Mouse (Mus musculus): ENCODE measurements around the gene Sqstm1. TPM values are rescaled to one million over a fixed set of nuclear protein-coding genes. Genes with fewer than 3 reads are reported as not detected.

Sqstm1 gene
- polyA plus RNA-seq, 1 experiment from 2014 or later = 152 TPM

GRCm38 (mm10) chr11:50216724-50217366 lies 6.2 kb upstream of the Sqstm1 start:
- ATAC-seq = no peak
- Histone ChIP-seq H3K4me3 (no peak overlapping the region), H3K4me2 (no peak overlapping the region), H3K27me3 (replicated peaks) (no peaks in the 10 kb centered on the region), H3K36me3 (peaks cover 10% of the 10 kb centered on the region; the same call in 1 of the 2 replicates), H3K9me3 (replicated peaks) (no peaks in the 10 kb centered on the region), H3K4me1 (peaks cover 75% of the 10 kb centered on the region), H3K27ac (peak overlapping the region; percentile 42), H3K9ac (no peak overlapping the region)
- WGBS (ENCODE audit: insufficient replicate concordance) = 64% methylated on average over 4 of the region's 4 CpGs

- Histone ChIP-seq H3K4me2 (peak overlapping the region; percentile 35), H3K27ac (peak overlapping the region; percentile 27; the same call in 1 of the 2 replicates), H3K36me3 (peaks cover 6% of the 10 kb centered on the region; the same call in 1 of the 2 replicates), H3K4me3 (no peak overlapping the region), H3K27me3 (replicated peaks) (no peaks in the 10 kb centered on the region), H3K9me3 (replicated peaks) (no peaks in the 10 kb centered on the region), H3K4me1 (peaks cover 86% of the 10 kb centered on the region), H3K9ac (no peak overlapping the region)
- 37% methylated on average over 9 of the region's 9 CpGs for WGBS (ENCODE audit: insufficient replicate concordance)
- ATAC-seq = peak; percentile 28; the same call in 1 of the 2 replicates
These were observed 5.0 kb upstream of the Sqstm1 start for GRCm38 (mm10) chr11:50215633-50216032.

GRCm38 (mm10) chr11:50214631-50215030 lies 4.0 kb upstream of the Sqstm1 start:
- H3K9ac ChIP-seq = no peak overlapping the region
- H3K4me1 ChIP-seq = peaks cover 84% of the 10 kb centered on the region
- ATAC-seq = no peak
- 0 out of 2 replicates have a peak, but pooled peaks cover 6% of the 10 kb centered on the region for H3K36me3 ChIP-seq
- H3K9me3 ChIP-seq (replicated peaks) = no peaks in the 10 kb centered on the region
- no peaks in the 10 kb centered on the region for H3K27me3 ChIP-seq (replicated peaks)
- H3K4me2 ChIP-seq = no peak overlapping the region
- no peak overlapping the region for H3K4me3 ChIP-seq
- no peak overlapping the region for H3K27ac ChIP-seq
- WGBS (ENCODE audit: insufficient replicate concordance) = 79% methylated on average over 6 of the region's 6 CpGs

- WGBS (ENCODE audit: insufficient replicate concordance) = 59% methylated on average over 11 of the region's 11 CpGs
- Histone ChIP-seq H3K9me3 (replicated peaks) (no peaks in the 10 kb centered on the region), H3K4me2 (no peak overlapping the region), H3K4me1 (peaks cover 81% of the 10 kb centered on the region), H3K9ac (no peak overlapping the region), H3K27me3 (replicated peaks) (no peaks in the 10 kb centered on the region), H3K27ac (peak overlapping the region; percentile 60), H3K4me3 (no peak overlapping the region), H3K36me3 (peaks cover 7% of the 10 kb centered on the region)
- ATAC-seq = no peak
These were observed 2.5 kb upstream of the Sqstm1 start for GRCm38 (mm10) chr11:50212848-50213758.

GRCm38 (mm10) chr11:50212060-50212739 lies 1.6 kb upstream of the Sqstm1 start:
- H3K27me3 ChIP-seq (replicated peaks) = no peaks in the 10 kb centered on the region
- ATAC-seq = no peak
- H3K9me3 ChIP-seq (replicated peaks) = no peaks in the 10 kb centered on the region
- H3K9ac ChIP-seq = no peak overlapping the region
- whole genome bisulfite sequencing (ENCODE audit: insufficient replicate concordance) = 46% methylated on average over 3 of the region's 3 CpGs
- peaks cover 79% of the 10 kb centered on the region for H3K4me1 ChIP-seq
- no peak overlapping the region for H3K4me3 ChIP-seq
- peaks cover 16% of the 10 kb centered on the region for H3K36me3 ChIP-seq
- H3K27ac ChIP-seq = peak overlapping the region; percentile 60
- H3K4me2 ChIP-seq = no peak overlapping the region

- H3K27me3 ChIP-seq (replicated peaks) = no peaks in the 10 kb centered on the region
- WGBS (ENCODE audit: insufficient replicate concordance) = 87% methylated on average over 3 of the region's 3 CpGs
- no peaks in the 10 kb centered on the region for H3K9me3 ChIP-seq (replicated peaks)
- H3K4me1 ChIP-seq = peaks cover 72% of the 10 kb centered on the region
- peak overlapping the region; percentile 99 for H3K27ac ChIP-seq
- peak overlapping the region; percentile 77 for H3K4me2 ChIP-seq
- peak overlapping the region; percentile 97 for H3K9ac ChIP-seq
- peaks cover 23% of the 10 kb centered on the region for H3K36me3 ChIP-seq
- ATAC-seq = no peak
- H3K4me3 ChIP-seq = peak overlapping the region; percentile 94
These were observed 864 bp upstream of the Sqstm1 start for GRCm38 (mm10) chr11:50211322-50212059.

- peak overlapping the region; percentile 77 for H3K4me2 ChIP-seq
- H3K27me3 ChIP-seq (replicated peaks) = no peaks in the 10 kb centered on the region
- peak overlapping the region; percentile 94 for H3K4me3 ChIP-seq
- peak overlapping the region; percentile 97 for H3K9ac ChIP-seq
- H3K4me1 ChIP-seq = peaks cover 58% of the 10 kb centered on the region
- no peaks in the 10 kb centered on the region for H3K9me3 ChIP-seq (replicated peaks)
- H3K27ac ChIP-seq = peak overlapping the region; percentile 99
- 2% methylated on average over 24 of the region's 24 CpGs for WGBS (ENCODE audit: insufficient replicate concordance)
- peak; percentile 93 for ATAC-seq
- H3K36me3 ChIP-seq = peaks cover 37% of the 10 kb centered on the region
These were observed 524 bp downstream of the Sqstm1 start for GRCm38 (mm10) chr11:50210101-50210504.

GRCm38 (mm10) chr11:50208039-50208438 lies 2.6 kb downstream of the Sqstm1 start:
- Histone ChIP-seq H3K9ac (peak overlapping the region; percentile 97; the same call in 1 of the 2 replicates), H3K9me3 (replicated peaks) (no peaks in the 10 kb centered on the region), H3K4me3 (no peak overlapping the region), H3K4me2 (0 out of 2 replicates have a peak overlapping the region, but pooled peaks have one; percentile 77), H3K27me3 (replicated peaks) (no peaks in the 10 kb centered on the region), H3K4me1 (peaks cover 49% of the 10 kb centered on the region), H3K36me3 (peaks cover 56% of the 10 kb centered on the region), H3K27ac (no peak overlapping the region)
- 86% methylated on average over 5 of the region's 5 CpGs for WGBS (ENCODE audit: insufficient replicate concordance)
- ATAC-seq = no peak

- no peak overlapping the region for H3K4me3 ChIP-seq
- peaks cover 63% of the 10 kb centered on the region for H3K36me3 ChIP-seq
- H3K4me1 ChIP-seq = peaks cover 44% of the 10 kb centered on the region
- no peak overlapping the region for H3K4me2 ChIP-seq
- ATAC-seq = no peak
- no peak overlapping the region for H3K27ac ChIP-seq
- no peaks in the 10 kb centered on the region for H3K27me3 ChIP-seq (replicated peaks)
- no peaks in the 10 kb centered on the region for H3K9me3 ChIP-seq (replicated peaks)
- no peak overlapping the region for H3K9ac ChIP-seq
- WGBS (ENCODE audit: insufficient replicate concordance) = 92% methylated on average over 14 of the region's 14 CpGs
These were observed 3.3 kb downstream of the Sqstm1 start for GRCm38 (mm10) chr11:50207344-50207743.

GRCm38 (mm10) chr11:50206037-50206436 lies 4.6 kb downstream of the Sqstm1 start:
- WGBS (ENCODE audit: insufficient replicate concordance) = 79% methylated on average over 2 of the region's 2 CpGs
- no peaks in the 10 kb centered on the region for H3K9me3 ChIP-seq (replicated peaks)
- H3K4me3 ChIP-seq = no peak overlapping the region
- H3K27ac ChIP-seq = no peak overlapping the region
- H3K4me1 ChIP-seq = peaks cover 40% of the 10 kb centered on the region
- no peak overlapping the region for H3K9ac ChIP-seq
- H3K4me2 ChIP-seq = no peak overlapping the region
- H3K36me3 ChIP-seq = peaks cover 76% of the 10 kb centered on the region
- ATAC-seq = no peak
- no peaks in the 10 kb centered on the region for H3K27me3 ChIP-seq (replicated peaks)

- H3K27me3 ChIP-seq (replicated peaks) = no peaks in the 10 kb centered on the region
- H3K9me3 ChIP-seq (replicated peaks) = no peaks in the 10 kb centered on the region
- H3K4me3 ChIP-seq = no peak overlapping the region
- ATAC-seq = no peak
- WGBS (ENCODE audit: insufficient replicate concordance) = 76% methylated on average over 3 of the region's 3 CpGs
- H3K4me1 ChIP-seq = peaks cover 42% of the 10 kb centered on the region
- H3K36me3 ChIP-seq = peaks cover 82% of the 10 kb centered on the region
- H3K9ac ChIP-seq = no peak overlapping the region
- H3K27ac ChIP-seq = no peak overlapping the region
- no peak overlapping the region for H3K4me2 ChIP-seq
These were observed 5.2 kb downstream of the Sqstm1 start for GRCm38 (mm10) chr11:50205434-50205833.

All from liver, embryonic 12.5 days (tissue).